Mouse (Mus musculus) olfactory bulb, adult 2 months (tissue): ENCODE data around the gene Blnk. TPM values are rescaled to one million over a fixed set of nuclear protein-coding genes. Genes with fewer than 3 reads are reported as not detected.

Experiments
- H3K27ac ChIP-seq: fragments of 200-500 bp; 2 replicates; pipeline ENCODE4 v1.5.1; 2012; ENCODE audit warnings: low read depth, low read length; ENCODE audit not compliant: insufficient read depth
- H3K4me1 ChIP-seq: fragments of 200-500 bp; 2 replicates; pipeline ENCODE4 v1.6.1; 2012; ENCODE audit warnings: low read length; ENCODE audit not compliant: control insufficient read depth, insufficient read depth
- H3K4me3 ChIP-seq: fragments of 200-500 bp; 2 replicates; pipeline ENCODE4 v1.5.1; 2012; ENCODE audit warnings: mild to moderate bottlenecking, low read depth, low read length, moderate library complexity; ENCODE audit not compliant: insufficient read depth
- CTCF ChIP-seq: fragments of 200-500 bp; IDR thresholded peaks from 2 replicates; pipeline ENCODE4 v1.5.1; 2012; ENCODE audit warnings: low read depth, mild to moderate bottlenecking, low read length, moderate library complexity; ENCODE audit not compliant: insufficient read depth
- POLR2A ChIP-seq: fragments of 200-500 bp; IDR thresholded peaks from 2 replicates; pipeline ENCODE4 v1.6.1; 2012; ENCODE audit warnings: mild to moderate bottlenecking, low read depth, low read length, moderate library complexity; ENCODE audit not compliant: insufficient read depth
- WGBS: fragments of 180-500 bp; shearing (Covaris S2); methylation state at CpG from one replicate; pipeline ENCODE4 v1.1.7; 2018; 5-methylcytosine and 5-hydroxymethylcytosine counted together
- polyA plus RNA-seq: library from polyadenylated mRNA; stranded (reverse); fragments of >200 nt; gene quantifications from 2 replicates; pipeline ENCODE4 v1.2.4, GENCODE M21; 2012; ENCODE audit warnings: low replicate concordance; ENCODE audit not compliant: missing spikeins, insufficient read depth, insufficient read length

The Blnk gene
- polyA plus RNA-seq, 1 experiment = not detected

DNA sequence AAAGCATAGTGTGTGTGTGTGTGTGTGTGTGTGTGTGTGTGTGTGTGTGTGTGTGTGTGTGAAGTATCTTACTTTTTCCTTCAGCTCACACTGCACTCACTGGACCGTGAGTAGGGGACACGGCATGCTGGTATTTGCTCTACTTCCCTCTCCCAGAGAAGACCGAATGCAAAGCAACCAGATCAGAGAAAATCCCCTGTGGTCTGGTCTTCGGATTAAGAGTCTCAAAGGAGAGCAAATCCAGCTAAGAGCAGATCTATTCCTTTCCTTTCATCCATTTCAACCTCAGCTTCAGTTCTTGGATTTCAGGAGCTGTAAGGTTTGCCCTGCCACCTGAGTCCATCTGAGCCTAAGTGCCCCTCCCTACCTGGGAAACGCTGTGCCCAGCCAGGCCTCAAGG, 16.3 kb downstream of the Blnk start:
- Histone ChIP-seq H3K27ac (no peak overlapping the region), H3K4me3 (no peak overlapping the region), H3K4me1 (no peaks in the 10 kb centered on the region)
- WGBS = 63% methylated on average over 5 of the region's 5 CpGs
- TF ChIP-seq POLR2A (no peak), CTCF (no peak)

DNA sequence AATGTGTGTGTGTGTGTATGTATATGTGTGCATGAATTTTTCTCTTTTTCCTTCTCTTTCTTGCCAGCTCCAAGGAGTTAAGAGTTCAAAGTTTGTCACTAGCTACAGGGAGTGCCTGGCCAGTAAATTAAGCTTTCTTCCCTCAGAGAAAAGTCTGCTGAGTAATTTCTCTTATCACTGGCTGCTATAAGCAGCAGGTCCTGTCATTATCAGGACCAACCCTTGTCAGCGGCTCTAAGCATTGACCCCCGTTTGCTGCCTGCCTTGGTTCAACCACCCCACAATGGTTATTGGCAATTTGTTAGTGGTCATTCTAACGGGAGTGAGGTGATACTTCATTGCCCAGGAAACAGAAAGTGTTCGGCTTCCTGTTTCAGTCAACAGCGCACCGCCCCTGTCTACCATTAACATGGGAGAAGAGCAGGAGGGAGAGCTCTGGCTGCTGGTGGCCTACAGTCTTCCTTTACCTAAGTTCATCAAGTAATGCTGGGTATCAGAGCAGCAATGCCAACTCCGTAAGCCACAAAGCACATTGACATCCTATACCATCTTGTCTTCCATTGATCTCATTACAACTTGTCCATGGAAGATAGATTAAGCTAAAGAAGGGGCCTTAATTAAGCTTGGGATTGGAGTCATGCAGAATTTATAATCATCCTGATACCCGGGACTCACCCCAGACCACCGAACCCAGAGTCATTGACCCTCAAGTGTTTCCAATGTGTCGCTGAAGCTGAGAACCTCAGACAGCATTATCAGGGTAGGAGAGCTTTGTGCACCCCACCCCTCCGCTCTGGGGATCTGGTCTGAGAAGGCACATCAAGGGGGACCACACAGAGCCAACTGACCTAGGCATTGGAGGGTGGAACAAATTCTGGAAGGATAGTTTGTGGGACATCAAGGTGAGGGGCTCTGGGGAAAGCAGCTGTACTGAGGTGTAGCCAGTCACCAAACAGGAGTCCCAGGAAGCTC, 17.1 kb downstream of the Blnk start:
- H3K4me3 ChIP-seq = no peak overlapping the region
- H3K27ac ChIP-seq = no peak overlapping the region
- whole genome bisulfite sequencing = 86% methylated on average over 11 of the region's 11 CpGs
- H3K4me1 ChIP-seq = no peaks in the 10 kb centered on the region
- TF ChIP-seq POLR2A (no peak), CTCF (no peak)

DNA sequence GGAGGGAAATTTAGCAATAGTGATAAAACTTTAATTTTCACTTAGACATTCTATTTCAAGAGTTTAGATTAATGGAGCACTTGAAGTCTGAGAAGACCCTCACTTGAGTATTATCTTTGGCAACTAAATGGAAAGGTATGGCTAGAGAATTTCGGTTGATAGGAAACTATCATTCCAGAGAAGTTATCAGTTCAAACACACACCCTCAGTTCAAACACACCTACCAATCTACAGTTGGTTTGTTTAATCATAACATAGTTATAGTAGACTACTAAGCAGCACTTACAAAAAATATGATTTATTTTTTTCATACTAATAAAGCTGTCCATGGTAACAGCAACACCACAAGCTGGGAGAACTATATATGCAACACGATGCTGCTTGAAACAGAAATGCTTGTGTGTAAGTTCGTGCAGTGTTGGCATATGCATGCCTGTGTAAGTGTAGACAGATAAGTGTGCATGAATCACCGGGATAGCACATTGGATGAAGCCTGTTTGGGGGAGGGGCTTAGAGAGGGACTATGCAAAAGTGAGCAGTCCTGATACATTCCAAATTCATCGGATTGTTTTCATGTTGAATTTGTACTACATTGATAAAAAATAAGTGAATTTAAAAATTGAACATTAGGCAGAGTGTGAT, 22.9 kb downstream of the Blnk start:
- no peak overlapping the region for H3K27ac ChIP-seq
- no peaks in the 10 kb centered on the region for H3K4me1 ChIP-seq
- 91% methylated on average over 5 of the region's 5 CpGs for WGBS
- TF ChIP-seq CTCF (no peak), POLR2A (no peak)
- no peak overlapping the region for H3K4me3 ChIP-seq

DNA sequence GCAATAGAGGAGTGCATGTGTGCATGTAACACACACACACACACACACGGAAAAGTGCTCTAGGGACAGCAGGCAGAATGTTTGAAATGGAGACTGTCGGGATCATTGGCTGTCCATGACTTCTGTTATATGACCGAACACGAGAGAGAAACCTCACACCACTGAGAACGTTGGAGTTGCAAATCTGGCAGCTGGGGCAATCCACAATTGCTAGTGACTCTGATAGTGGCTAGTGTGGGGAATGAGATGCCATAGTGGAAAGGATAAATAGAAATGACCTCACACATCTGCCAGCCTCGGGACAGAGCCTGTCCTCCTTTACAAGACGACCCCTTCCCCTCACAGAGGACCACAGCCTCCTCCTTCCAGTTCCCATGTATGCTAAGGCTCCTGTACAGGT, 23.6 kb downstream of the Blnk start:
- no peak for TF ChIP-seq POLR2A
- TF ChIP-seq CTCF = no peak
- Histone ChIP-seq H3K4me1 (no peaks in the 10 kb centered on the region), H3K4me3 (no peak overlapping the region), H3K27ac (no peak overlapping the region)
- WGBS = 82% methylated on average over 7 of the region's 7 CpGs

DNA sequence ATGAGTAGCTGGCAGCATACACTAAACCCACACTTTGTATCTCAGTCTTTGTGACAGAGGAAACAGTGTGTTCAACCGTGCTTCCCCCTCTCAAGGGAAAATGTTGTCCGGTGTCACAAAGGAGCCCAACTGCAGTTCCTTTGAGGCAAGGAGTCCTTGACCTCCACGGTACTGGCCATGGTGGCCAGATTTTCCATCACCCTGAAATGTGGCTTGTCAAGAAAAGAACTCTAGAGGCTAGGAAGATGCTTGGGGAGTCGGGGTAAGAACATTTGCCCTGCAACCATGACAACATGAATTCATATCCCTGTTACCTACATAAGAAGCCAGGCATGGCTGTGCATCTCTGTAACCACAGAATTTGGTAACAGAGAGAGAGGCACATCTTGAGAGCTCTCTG, 24.0 kb downstream of the Blnk start:
- H3K4me1 ChIP-seq = no peaks in the 10 kb centered on the region
- WGBS = 58% methylated on average over 4 of the region's 4 CpGs
- H3K27ac ChIP-seq = no peak overlapping the region
- TF ChIP-seq POLR2A = no peak
- no peak overlapping the region for H3K4me3 ChIP-seq

DNA sequence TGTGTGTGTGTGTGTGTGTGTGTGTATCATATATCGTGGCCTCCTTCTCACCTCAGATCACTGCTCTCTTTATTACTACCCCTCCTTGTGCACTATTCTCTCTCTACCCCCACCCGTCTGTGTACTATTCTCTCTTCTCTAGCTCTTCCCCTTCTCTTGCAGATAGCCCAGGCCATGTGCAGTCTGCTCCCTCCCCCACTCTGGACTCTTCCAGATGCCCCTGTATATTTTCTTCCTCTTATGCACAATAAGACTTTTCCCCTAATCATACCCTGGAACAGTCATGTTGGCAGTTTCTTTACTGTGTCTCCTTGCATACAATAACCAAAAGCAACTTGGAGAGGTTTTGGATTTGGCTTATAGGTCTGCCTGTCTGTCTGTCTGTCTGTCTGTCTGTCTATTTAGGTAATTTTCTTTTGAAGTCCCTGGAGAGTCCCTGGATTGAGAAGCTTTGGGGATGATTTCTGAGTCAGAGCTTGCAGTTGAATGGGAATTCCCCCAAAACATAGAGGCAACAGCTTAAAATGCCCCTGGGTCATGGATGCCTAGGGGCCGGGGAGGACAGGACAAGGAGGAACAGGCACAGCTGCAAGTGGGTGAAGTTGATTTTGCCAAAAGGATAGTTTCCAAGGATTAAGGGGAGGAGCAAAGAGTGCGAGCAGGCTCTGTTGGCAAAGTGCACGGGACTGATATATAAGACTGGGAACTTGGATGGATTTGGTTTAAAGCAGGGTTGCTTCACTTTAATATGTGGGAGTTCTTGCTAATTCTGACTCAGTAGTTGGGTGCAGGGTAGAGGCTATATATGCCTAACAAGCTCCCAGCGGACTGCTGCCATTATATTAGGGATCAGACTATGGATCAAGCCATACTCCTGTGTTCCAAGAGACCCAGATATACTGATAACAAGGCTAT, 29.1 kb downstream of the Blnk start:
- Histone ChIP-seq H3K4me3 (no peak overlapping the region), H3K4me1 (no peaks in the 10 kb centered on the region), H3K27ac (no peak overlapping the region)
- TF ChIP-seq CTCF (no peak), POLR2A (no peak)
- WGBS = 67% methylated on average over 6 of the region's 6 CpGs

DNA sequence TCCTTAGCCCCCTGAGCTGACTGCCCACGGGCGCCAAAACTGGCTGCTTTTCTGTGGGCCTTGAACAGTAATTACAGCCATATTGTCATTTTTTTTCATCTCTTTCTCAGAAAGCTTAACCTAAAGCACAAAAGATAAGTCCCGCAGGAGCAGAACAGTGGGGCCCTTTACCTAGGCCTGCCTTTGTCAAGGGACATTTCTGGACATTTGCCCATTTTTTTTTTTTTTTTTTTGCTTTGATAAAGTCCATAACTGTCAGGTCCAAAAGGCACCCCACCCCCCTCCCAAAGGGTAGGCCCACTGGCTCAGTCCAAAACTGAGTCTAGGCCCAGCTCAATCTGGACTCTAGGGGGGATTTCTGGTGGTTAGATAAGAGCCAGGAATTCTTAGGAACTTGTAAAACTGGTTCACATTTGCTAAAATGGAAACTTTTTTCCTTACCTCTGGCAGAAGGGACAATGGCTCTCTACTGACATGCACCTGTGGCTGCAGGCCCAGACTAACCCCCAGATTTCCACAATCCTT, 29.9 kb downstream of the Blnk start:
- 71% methylated on average over 3 of the region's 3 CpGs for WGBS
- TF ChIP-seq POLR2A = no peak
- TF ChIP-seq CTCF = no peak

DNA sequence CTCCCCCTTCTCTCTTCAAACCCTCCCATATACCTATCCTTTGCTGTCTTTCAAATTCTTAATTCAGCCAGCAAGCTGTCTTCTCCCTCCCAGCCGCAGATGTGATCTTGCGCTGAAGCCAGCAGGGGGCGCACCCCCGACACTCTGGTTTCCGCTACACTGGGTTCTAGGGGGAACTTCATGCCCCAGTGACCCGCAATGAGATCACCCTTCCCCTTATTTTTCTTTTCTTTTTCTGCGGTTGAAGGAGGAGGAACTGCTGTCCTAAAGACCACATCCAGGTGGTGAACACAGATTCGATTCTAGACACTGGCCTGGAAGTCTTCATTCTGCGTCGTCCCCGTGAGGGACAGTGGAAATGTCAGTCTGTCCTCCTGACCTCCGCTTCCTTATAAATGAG, 31.3 kb downstream of the Blnk start:
- WGBS = 45% methylated on average over 12 of the region's 12 CpGs
- TF ChIP-seq POLR2A (no peak), CTCF (peak; percentile 49; the same call in 1 of the 2 replicates)
- Histone ChIP-seq H3K27ac (no peak overlapping the region), H3K4me3 (no peak overlapping the region), H3K4me1 (no peaks in the 10 kb centered on the region)

More for the DNA sequence above, 29.9 kb downstream of the Blnk start:
- Histone ChIP-seq H3K27ac (no peak overlapping the region), H3K4me3 (no peak overlapping the region), H3K4me1 (no peaks in the 10 kb centered on the region)
